Mouse (Mus musculus) lung, postnatal 10 days (tissue): ENCODE measurements around the gene Gtf2h1.

Source experiments
- DNase-seq: peaks from one replicate; pipeline ENCODE4 v3.0.0; 2021

Gtf2h1 gene

GRCm38 (mm10) chr7:46853365-46853764 lies 57.5 kb downstream of the Gtf2h1 start:
- DNase-seq, result no peak

- DNase-seq, result no peak
These were observed 60.1 kb downstream of the Gtf2h1 start for GRCm38 (mm10) chr7:46855866-46856560.

DNA sequence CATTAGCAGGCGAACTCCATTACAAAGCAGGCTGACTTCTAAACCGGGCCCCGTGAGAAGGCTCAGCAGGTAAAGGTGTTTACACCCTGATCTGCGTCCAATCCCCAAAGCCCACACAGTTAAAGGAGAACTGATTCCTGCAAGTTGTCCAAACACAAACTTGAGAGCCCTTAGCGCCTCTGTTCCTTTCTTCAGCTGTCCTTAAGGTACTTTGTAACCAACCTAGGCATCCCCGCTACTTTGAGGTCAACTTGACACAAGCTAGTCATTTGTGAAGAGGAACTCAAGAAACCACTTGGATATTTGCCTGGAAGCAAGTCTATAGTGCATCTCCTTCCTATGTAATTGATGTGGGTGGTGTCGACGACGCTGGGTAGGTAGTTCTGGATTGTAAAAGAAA lies 61.5 kb downstream of the Gtf2h1 start:
- no peak for DNase-seq

DNA sequence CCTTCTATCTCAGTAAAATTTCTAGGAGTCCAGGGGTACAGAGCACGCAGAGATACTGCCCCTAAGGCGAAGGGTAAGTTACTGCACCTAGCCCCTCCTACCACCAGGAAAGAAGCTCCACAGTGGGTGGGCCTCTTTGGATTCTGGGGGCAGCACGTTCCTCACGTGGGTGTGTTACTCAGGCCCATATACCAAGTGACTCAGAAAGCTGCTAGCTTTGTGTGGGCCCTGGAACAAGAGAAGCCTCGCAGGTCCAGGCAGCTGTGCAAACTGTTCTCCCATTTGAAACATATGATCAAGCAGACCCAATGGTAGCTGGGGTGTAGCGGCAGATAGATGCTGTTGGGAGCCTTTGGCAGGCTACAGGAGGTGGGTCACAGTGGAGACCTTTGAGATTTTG lies 63.1 kb downstream of the Gtf2h1 start:
- no peak for DNase-seq

- no peak for DNase-seq
These were observed 65.1 kb downstream of the Gtf2h1 start, which contains the start of gene Ldhc for GRCm38 (mm10) chr7:46860996-46861395. TSS of gene Ldhc (plus strand) at chr7:46861203.

DNA sequence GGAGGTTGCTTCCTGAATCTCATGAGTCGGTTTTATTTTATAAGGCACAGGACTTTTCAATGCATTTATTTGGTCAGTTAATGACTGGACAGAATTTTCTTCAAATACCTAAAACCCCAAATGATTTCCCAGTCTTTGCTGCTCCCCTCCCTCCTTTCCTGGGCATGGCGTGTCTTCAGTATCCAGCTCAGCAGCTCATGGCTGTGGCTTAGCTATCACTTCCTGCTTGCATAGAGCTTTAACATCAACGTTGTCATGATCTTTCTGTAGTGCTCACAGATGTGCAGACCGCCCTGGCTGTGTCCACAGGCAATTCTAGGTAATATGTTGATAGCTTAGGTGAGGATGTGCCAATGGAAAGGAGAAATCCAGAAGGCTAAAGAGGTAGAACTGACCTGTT lies 76.1 kb downstream of the Gtf2h1 start:
- DNase-seq, result no peak
